Mouse (Mus musculus): ENCODE results near the gene Myo18a.

Gene Myo18a

GRCm38 (mm10) chr11:77795216-77795615, 32.2 kb downstream of the Myo18a start:
- no peak for DNase-seq (ENCODE audit: low spot score in 2 of 2)

DNA sequence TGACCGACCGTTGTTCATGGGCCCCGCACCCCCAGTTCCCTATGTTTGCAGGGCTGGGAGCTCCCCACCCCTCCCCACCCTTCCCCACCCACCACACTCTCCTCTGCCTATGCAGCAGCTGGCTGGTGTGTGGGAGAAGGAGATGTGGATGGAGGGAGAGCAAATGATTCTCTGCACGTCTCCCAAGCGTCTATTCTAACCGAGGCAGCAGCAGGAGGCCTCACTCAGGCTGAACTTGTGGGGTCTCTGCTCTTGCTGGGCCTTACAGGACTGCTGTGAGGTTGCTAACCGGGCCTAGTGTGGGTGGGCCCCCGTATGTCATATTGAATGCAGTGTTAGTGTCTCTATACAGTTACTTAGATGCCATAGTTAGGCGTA, 37.4 kb downstream of the Myo18a start:
- DNase-seq (ENCODE audit: low spot score in 2 of 2): no peak

GRCm38 (mm10) chr11:77800869-77801701, 38.0 kb downstream of the Myo18a start:
- peak; percentile 72 to 88 for DNase-seq (ENCODE audit: low spot score in 2 of 2)

DNA sequence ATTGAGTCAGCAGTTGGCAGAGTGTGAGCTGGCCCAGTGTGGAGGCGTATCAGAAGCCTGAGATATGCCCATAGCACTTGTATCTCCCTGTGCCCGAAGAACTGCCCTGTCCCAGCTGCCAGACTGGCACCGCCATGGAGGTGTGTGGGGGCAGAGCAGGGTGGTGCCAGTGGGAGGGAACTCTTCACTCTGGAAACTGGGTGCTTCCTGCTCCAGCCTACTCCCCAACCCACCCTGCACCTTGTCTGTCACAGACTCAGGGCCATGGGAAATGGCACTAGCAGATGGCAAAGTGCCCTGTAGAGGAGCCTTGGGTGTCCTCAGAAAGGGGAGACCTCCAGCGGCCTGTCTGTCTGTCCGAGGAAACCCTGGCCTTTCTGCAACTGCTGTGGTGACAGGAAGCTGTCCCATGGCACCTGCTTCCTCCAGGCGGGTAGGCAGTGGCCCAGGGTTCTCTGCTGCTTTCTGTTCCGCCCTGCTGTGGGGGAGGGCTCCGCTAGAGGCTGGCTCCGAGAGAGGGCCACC, 39.4 kb downstream of the Myo18a start:
- peak; percentile 71 to 82 for DNase-seq (ENCODE audit: low spot score in 2 of 2)

- DNase-seq (ENCODE audit: low spot score in 2 of 2): no peak
Measured at GRCm38 (mm10) chr11:77806218-77806617, 43.2 kb downstream of the Myo18a start.

- DNase-seq (ENCODE audit: low spot score in 2 of 2): no peak
Measured at GRCm38 (mm10) chr11:77806855-77807254, 43.8 kb downstream of the Myo18a start.

GRCm38 (mm10) chr11:77808051-77808465, 45.0 kb downstream of the Myo18a start:
- DNase-seq (ENCODE audit: low spot score in 2 of 2): no peak

DNA sequence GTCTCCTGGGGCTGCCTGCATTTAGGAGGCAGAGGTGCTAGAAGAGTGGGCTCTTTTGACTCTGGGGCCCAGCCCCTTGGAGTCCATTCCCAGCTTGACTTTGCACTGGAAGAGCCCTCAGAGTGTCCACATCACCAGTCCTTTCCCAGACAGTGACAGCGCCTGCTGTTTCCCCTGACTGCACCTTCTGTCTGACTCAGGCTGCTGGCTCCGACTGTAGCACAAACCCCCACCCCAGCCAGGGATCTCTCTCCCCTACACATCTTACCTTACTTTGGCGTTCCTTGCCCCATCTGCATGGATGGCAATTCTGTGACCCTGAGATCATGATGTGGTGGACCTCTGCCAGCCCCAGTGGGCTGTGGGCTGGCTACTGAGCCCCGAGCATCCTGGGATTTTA, 46.2 kb downstream of the Myo18a start:
- DNase-seq (ENCODE audit: low spot score in 2 of 2): no peak

- no peak for DNase-seq (ENCODE audit: low spot score in 2 of 2)
Measured at GRCm38 (mm10) chr11:77810018-77810417, 47.0 kb downstream of the Myo18a start.

- no peak for DNase-seq (ENCODE audit: low spot score in 2 of 2)
Measured at GRCm38 (mm10) chr11:77813969-77814368, 50.9 kb downstream of the Myo18a start.

- peak; percentile 66 to 85 for DNase-seq (ENCODE audit: low spot score in 2 of 2)
Measured at GRCm38 (mm10) chr11:77816003-77816402, 53.0 kb downstream of the Myo18a start.

DNA sequence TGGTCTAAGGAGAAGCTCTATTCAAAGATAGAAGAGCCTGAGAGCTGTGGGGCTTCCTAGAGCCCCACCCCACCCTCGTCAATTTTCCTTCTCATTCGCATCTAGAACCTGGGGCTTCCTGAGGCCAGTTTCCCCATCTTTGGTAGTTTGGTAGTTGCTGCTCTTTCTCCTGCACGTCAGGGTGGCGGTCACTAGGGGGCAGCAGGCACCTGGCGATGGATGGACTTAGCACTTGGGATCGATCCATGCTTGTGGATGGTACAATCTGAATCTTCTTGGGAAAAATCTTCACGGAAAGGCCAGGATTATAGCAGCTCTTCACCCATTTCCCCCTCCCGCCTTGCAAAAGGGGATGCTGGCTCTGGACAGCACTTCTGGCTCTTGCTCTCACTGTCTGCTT, 58.6 kb downstream of the Myo18a start:
- DNase-seq (ENCODE audit: low spot score in 2 of 2): peak; percentile 31 to 78

GRCm38 (mm10) chr11:77822781-77823180, 59.7 kb downstream of the Myo18a start:
- DNase-seq (ENCODE audit: low spot score in 2 of 2): peak; percentile 53 to 86

- DNase-seq (ENCODE audit: low spot score in 2 of 2): peak; percentile 53 to 84
Measured at GRCm38 (mm10) chr11:77825853-77826252, 62.8 kb downstream of the Myo18a start.

DNA sequence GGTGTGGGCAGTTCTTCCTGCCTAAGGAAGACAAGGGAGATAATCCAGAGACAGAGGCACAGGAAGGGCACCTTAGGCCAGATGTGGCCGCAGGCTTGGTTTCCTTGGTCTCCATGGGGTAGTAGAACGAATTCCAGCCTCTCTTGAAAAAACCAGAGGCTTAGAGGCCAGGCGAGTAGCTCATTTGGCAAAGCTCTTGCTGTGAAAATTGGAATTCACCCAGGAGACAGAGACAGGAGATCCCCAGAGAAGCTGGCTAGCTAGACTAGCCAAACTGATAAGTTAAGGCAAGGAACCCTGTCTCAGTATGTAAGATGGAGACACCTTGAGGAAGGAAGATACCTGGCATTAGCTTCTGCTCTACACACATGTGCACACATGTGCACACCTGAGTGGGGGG, 63.3 kb downstream of the Myo18a start:
- no peak for DNase-seq (ENCODE audit: low spot score in 2 of 2)

DNA sequence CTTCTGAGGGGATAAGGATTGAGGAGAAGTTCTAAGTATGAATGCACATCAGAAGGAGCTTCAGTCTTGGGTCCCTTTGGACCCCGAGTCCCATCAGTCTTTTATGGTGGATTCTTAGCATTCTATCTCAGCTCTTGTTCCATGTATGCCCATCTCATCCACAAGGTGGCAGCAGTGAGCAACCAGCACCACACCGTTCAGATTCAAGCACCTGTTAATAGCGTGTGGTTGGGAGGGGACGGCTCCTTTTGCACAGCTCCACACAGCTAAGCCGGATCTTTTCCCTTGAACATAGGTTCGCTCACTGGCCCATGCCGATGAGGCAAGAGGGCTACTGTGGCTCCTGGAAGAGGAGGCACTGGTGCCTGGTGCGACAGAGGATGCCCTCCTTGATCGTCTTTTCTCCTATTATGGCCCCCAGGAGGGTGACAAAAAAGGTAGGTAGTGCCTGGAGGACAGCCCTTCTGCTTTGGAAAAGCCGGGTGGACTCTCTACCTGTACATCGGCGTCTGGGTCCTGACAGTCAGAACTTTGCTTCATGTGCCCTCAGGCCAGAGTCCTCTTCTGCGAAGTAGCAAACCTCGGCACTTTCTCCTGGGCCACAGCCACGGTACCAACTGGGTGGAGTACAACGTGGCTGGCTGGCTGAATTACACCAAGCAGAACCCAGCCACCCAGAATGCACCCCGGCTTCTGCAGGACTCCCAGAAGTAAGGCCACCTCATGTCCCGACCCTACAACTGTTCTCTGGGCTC, 64.4 kb downstream of the Myo18a start:
- DNase-seq (ENCODE audit: low spot score in 2 of 2): peak; percentile 71 to 90

GRCm38 (mm10) chr11:77828163-77828562, 65.1 kb downstream of the Myo18a start:
- no peak for DNase-seq (ENCODE audit: low spot score in 2 of 2)

DNA sequence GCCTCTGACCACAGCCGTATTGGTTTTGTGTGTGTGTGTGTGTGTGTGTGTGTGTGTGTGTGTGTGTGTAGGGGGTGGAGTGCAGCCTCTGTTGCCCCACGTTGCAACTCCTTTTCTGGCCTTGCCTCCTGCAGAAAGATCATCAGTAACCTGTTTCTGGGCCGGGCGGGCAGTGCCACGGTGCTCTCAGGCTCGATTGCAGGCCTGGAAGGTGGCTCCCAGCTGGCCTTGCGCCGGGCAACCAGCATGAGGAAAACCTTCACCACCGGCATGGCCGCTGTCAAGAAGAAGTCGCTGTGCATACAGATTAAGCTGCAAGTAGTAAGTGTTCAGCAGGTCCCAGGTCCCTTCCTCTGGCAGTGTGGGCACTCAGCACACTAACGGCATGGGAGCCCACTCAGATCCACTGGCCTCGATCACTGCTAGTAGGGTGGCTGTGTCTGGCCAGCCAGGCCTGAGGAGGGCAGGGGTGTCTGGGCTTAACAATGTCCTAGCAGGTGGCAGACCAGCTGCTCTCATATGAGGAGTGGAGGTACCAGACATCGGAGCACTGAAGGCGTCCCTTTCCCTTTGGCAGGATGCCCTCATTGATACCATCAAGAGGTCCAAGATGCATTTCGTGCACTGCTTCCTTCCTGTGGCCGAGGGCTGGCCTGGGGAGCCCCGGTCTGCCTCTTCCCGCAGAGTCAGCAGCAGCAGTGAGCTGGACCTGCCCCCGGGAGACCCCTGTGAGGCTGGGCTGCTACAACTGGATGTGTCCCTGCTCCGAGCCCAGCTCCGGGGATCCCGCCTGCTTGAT, 66.2 kb downstream of the Myo18a start:
- no peak for DNase-seq (ENCODE audit: low spot score in 2 of 2)

- DNase-seq (ENCODE audit: low spot score in 2 of 2): no peak
Measured at GRCm38 (mm10) chr11:77830875-77831274, 67.8 kb downstream of the Myo18a start.

DNA sequence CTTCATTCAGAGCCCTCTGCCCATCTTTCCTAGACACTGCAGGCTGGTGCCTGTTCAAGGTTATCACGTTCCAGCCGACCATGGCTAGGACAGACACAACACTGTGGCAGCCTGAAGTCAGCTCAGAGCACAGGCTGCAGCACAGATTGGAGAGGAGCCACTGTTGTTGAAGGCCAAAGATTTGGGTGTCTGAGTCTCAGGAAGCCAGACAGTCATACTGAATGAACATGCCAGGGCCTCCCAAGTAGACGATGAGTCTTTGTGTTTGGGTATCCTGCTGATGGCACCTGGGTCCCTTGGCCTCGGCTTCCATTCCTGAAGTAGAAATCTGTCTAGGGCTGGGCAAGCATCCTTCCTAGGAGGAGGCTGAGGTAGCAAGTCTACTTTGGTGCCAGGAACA, 69.5 kb downstream of the Myo18a start:
- no peak for DNase-seq (ENCODE audit: low spot score in 2 of 2)

GRCm38 (mm10) chr11:77835109-77835508, 72.1 kb downstream of the Myo18a start:
- no peak for DNase-seq (ENCODE audit: low spot score in 2 of 2)

- no peak for DNase-seq (ENCODE audit: low spot score in 2 of 2)
Measured at GRCm38 (mm10) chr11:77836290-77836689, 73.2 kb downstream of the Myo18a start.

All from spleen, postnatal 4 days (tissue).